Mouse (Mus musculus) layer of hippocampus, postnatal 10 days (tissue): ENCODE results near the gene Dcst2. TPM values are rescaled to one million over a fixed set of nuclear protein-coding genes. Genes with fewer than 3 reads are reported as not detected.
A peak's percentile ranks its signal among the peaks of the same experiment; 100 is the strongest.

Source experiments
- DNase-seq, 2 experiments: peaks; one replicate each; pipeline ENCODE4 v3.0.0; 2021; ENCODE audit warnings: low spot score in 2 of 2
- total RNA-seq, 2 experiments: library from RNA; stranded (reverse); gene quantifications; 2 replicates each; pipeline ENCODE4 v1.2.3; 2021

The Dcst2 gene
- total RNA-seq, 2 experiments from 2014 or later: 0.51 to 0.71 TPM

GRCm38 (mm10) chr3:89331561-89331960, 30.2 kb upstream of the Dcst2 start:
- DNase-seq: peak in 1 of 2 experiments; percentile 12

DNA sequence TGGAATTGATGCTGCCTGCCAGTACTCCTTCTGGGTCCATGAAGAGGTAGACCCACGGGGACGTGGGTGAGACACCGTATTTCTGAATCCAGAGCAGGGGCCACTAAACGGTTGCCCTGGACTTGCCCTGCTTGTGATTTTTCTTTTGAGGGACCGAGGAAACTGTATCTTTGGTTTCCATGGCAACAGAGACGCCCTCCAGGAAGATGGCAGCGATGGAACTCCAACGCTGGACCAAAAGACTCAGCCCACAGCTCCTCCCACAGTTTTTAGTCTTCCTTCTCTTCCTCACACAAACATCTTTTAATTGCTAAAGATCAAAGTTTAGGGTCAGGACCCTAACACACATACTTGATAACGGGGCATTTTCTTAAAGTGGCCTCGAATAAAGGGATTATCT, 29.8 kb upstream of the Dcst2 start:
- DNase-seq: no peak

GRCm38 (mm10) chr3:89332476-89332875, 29.3 kb upstream of the Dcst2 start:
- no peak for DNase-seq

DNA sequence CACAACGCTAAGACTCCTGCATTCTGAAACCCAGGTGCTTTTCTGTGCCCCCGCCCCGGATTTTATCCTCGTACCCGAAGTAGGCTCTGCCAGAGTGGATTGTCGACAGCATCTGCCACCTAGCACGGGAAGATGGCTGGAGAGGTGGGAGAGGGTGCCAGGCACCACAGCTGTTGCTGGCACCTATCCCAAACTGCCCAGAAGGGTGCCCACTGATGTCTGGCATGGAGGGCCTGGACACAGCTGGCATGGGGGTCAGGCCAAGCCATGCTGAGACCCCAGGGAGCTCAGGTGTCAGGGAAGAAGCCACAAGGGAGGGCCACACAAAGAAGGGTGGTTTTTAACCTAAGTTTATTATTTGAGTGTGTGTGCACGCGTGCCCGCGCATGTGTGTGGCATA, 28.7 kb upstream of the Dcst2 start:
- no peak for DNase-seq

DNA sequence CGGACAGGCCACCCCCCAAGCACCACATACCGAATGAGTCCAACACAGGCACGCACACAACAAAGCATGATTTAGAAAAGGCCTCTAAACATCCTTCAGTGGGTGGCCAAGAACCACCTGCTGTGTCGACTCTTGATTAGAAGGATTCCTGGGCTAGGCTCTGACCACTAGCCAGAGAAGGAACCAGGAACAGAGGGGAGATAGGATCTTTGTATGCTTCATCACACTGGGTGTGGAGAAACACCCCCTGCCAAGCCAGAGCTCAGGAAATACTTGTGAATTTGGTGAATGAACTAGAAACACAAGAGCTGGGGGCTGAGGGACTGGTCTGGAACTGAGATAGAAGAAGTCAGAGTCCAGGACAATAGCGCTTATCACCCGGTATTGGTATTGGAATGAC, 25.2 kb upstream of the Dcst2 start:
- no peak for DNase-seq

DNA sequence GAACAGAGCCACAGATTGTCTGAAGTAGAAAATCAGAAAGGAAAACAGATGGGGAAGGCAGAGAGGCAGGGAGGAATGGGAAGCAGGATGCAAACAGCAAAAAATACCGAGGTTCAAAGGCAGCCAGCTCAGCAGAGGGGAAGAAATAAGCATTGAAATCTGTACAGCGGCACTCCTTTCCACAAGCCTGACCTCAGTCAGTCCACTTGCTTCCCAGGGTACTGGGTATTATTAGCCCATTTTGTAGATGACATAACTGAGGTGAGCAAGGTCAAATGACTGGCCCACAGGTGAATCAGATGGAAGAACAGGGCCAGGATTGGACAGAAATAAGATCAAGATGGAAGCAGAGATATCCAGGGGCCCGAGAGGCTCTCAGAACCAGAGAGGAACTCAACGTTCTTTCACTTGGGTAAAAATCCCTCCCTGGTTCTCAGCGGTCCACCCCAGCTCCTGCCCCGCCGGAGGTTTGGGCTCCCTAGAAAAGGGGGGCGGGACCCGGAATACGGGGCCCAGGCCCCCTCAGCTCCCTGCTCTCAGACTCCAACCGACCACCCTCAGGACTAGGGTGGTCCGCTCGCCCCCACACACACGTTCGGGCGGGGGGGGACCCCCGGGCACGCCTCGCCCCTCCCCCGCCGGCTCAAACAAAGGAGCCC, 24.6 kb upstream of the Dcst2 start:
- peak in 1 of 2 experiments; percentile 51 for DNase-seq

DNA sequence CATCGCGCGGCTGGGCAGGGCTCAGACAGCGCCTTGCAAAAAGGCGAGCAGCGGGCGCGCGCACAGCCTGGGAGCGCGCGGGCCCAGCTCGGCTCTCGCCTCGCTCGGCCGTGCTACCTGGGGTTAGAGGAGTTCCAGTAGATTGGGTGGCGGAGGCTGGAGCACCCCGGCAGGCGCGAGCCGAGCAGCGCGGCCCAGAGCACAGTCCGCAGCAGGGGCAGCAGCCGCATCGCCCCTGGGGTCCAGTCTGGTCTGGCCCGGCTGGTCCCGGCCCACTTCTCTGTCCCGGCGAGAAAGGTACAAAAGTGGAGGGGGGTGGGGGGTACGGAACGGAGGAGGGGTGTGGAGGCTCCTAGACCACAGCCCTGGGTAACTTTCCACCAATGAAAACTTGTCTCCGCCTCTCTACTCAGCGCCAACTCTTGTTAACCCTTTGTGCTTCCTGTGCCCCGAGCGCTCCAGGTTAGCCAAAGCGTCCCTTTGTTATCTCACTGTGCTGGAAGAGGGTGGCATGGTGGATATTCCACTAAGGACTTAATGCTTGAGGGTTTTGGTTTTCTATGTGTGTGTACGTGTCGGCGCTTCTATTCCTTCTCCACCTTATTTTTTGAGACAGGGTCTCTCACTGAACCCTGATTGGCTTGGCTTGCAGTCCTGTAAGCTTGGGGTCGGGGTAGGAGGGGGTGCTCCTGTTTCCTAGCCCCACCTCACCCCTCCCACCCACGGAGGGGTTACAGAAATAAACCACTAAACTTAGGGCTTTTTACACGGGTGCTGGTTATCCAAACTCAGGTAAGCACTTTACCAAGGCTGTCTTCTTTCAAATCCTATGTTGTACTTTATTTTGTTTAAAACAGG, 23.8 kb upstream of the Dcst2 start, which contains the start of gene Efna4:
Gene Efna4, minus strand, starts transcription at position 308 of the 858 bp plus-strand sequence.
- peak in 1 of 2 experiments; percentile 55 for DNase-seq

GRCm38 (mm10) chr3:89339416-89339815, 22.4 kb upstream of the Dcst2 start:
- peak; percentile 80 to 81 for DNase-seq

DNA sequence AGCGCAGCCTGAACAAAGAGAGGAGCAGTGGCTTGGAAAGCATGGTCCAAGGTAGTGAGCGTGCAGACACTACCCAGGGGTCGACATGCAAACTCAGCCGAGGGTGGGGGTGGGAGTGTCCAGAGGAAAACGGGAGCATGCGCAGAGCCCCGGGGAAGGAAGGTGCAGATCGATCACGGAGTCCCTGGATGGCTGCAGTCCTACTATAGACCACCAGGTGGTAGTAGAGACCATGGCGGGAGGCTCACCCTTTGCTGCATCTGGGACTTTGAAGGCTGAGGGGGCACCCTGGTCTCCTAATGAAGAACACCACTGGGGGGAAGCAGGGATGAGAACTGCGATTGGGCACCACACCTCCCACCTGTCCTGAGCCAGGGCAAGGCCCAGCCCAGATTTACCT, 21.3 kb upstream of the Dcst2 start:
- peak; percentile 91 to 92 for DNase-seq

GRCm38 (mm10) chr3:89341794-89342193, 20.0 kb upstream of the Dcst2 start:
- peak in 1 of 2 experiments; percentile 16 for DNase-seq

GRCm38 (mm10) chr3:89343279-89343678, 18.5 kb upstream of the Dcst2 start:
- peak in 1 of 2 experiments; percentile 24 for DNase-seq

DNA sequence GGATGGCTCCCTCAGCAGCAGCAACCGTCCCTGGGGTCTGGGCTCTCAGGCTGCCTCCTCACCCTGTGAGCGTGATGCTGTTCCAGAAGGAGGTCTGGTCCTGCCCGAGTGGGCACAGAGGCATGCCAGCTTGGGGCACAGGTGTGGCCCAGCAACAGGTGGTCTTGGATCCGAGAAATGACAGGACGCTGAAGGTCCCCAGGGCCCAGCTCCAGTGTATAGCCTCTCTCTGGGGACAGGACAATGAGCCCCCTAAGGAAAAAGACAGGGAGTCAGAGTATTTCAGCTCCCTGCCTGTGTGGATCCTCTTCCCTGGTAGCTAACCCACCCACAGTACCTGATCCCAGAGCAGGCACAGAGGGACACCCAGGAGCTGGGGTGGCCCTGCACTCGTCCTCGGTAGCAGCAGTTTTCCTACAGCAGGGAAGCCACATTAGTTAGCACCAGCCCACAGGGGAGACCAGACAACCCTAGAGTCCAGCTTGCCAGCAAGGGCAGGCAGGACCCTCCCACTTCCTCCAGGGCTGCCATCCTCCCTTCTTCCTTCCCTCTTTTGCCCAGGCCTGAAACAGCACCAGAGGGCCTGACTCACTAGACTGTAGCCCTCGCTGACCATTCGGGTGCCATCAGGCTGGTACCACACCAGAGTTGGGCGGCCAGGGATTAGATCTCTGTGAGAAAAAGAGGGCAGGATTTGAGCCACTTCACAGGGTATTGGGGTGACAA, 14.8 kb upstream of the Dcst2 start:
- DNase-seq: peak in 1 of 2 experiments; percentile 14

DNA sequence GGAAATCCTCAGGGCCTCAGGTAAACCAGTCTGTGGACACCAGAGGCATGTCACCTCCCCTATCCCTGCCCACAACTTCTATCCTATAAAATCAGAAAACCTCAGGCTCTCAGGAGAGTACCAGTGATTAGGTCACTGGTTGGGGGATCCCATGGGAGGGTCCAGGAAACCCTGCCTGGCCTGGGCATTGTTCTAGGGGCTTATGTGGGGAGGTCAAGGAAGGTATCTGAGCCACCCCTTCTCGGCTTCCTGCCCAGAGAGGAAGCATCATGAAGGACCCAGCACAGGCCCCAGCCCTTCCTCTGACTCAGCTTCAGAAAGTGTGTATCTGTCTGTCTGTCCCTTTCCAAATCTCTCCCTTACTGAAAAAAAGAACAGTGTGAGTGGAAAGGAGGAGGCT, 13.9 kb upstream of the Dcst2 start:
- no peak for DNase-seq

- peak in 1 of 2 experiments; percentile 50 for DNase-seq
These were observed 12.6 kb upstream of the Dcst2 start for GRCm38 (mm10) chr3:89348911-89349868.

DNA sequence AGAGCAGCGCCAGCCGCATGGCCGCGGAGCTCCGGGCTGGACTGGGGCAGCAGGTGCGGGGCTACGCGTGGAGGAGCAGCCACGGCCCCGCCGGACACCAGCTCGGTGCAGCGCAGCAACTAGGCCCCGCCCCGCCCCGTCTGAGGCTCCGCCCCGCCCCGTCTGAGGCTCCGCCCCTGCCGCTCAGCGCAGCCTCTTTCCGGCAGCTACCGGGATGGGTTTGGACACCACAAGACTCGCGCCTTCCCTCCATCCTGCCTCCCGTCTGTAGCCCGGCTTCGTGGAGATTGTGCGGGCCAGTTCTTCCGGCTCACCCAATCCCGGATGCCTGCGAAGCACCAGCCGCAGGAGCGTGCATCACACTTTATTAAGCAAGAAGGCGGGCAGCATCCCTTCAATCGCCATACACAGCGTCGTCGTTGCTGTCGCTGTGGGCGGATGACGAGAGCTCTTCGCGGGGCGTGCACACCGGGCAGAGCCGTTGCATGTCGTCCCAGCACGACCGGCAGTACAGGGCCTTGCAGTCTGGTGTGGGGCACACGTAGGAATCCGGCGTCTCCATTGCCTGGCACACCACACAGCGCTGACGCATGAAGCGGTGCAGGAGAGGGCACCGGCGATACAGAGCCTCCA, 11.8 kb upstream of the Dcst2 start, which contains the start of gene Adam15:
Gene Adam15, minus strand, starts transcription at position 128 of the 633 bp plus-strand sequence.
- DNase-seq: peak; percentile 91 to 92

GRCm38 (mm10) chr3:89351271-89351670, 10.5 kb upstream of the Dcst2 start:
- DNase-seq: no peak

DNA sequence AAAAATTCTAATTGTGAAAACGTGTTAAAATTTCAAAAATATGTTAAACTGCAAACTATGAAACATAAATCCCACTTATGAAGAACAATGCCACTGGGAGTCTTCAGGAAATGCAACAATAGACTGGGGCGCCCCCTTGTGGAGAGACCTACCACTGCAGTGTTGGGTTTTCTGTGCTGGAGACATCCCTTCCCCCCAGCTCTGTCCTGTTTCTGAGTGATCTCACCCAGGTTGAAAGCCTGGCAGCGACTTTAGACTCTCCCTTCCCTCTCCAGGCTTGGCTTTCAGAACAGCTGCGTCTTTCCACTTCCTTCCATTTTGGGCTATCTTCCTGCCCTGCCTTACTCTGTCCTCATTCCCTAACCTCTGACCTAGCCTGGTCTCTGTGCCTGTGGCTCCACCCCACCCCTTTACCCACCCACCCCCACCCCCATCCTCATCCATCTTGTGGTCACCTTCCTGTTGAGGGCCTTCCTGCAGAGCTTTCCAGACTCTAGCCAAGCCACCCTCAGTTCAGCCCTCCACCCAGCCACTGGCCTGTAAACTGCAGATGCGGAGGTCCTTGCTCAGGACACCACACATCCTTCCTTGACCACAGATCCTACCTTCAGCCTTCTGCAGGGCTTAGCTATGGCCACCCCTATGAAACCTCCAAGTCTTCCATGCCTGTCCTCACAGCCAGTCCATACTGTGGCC, 6.8 kb upstream of the Dcst2 start:
- peak; percentile 89 to 90 for DNase-seq

- DNase-seq: peak in 1 of 2 experiments; percentile 8
These were observed 6.3 kb upstream of the Dcst2 start for GRCm38 (mm10) chr3:89355512-89355902.

DNA sequence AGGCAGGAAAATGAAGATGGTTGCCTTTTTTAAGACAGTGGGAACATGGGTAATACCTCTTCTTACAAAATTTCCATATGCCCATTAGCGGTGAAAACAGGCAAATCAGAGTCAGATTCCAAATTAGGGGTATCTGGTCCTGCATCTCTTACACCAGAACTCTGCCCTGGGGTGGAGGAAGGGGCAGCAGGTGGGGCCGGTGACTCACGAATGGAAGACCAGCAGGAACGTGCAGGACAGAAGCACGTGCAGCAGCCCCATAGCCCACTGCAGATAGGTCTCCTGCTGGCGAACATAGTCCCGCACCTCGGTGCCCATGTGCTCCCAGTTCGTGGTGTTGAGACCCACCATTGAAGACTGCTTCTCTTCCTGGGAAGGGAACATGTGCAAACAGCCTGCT, 5.7 kb upstream of the Dcst2 start:
- DNase-seq: peak in 1 of 2 experiments; percentile 8
